Mouse (Mus musculus): ENCODE measurements around the gene Olfr1079. TPM values are rescaled to one million over a fixed set of nuclear protein-coding genes. Genes with fewer than 3 reads are reported as not detected.
"Not testable (repeated sequence)": the region's sequence is repeated elsewhere in the genome, so short reads cannot be mapped to it uniquely, and the experiment has no call there.

Olfr1079 gene
- total RNA-seq (2022), result not detected

DNA sequence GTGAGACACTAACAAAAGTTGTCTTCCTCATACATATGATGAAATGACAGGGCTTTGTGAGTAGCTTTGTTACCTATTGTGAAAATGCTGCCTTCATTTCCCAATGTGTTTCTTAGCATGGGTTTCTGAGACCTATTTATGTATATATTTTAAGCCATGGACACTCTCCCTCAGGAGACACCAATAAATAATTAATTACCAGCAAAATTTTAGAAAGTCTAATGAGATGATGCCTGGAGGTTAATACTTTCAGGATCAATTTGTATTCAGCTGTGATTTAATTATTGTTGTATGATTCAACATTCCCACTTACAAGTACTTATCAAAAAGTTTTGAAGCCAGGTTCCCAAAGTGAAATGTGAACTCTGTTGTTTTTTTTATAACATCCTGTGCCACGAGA is at the start of gene Olfr1079:
Olfr1079 (minus strand) TSS at position 101 of the 400 bp plus-strand sequence.
- no peak for DNase-seq (ENCODE audit: low spot score in 2 of 2)

DNA sequence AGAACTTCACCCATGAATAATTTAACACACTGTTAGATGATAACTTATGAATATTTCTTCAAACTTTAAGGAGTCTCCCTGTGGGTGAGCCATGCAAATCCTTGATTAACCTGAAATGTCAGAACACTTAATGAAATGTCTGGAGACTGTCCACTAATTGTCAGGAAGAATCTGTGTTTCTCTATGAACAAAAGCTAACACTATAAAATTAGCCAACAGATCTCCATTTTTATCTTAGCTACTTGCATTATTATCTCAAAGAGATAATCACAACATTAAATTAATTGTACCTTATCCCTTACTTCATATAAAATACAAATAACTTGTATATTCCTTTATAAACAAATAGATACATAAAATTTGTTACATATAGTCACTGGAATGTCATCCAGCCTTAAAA is 15.9 kb upstream of the Olfr1079 start, which contains the start of gene Olfr1080:
Olfr1080 (minus strand) TSS at position 101 of the 400 bp plus-strand sequence.
- not testable (repeated sequence) for DNase-seq (ENCODE audit: low spot score in 2 of 2)

DNA sequence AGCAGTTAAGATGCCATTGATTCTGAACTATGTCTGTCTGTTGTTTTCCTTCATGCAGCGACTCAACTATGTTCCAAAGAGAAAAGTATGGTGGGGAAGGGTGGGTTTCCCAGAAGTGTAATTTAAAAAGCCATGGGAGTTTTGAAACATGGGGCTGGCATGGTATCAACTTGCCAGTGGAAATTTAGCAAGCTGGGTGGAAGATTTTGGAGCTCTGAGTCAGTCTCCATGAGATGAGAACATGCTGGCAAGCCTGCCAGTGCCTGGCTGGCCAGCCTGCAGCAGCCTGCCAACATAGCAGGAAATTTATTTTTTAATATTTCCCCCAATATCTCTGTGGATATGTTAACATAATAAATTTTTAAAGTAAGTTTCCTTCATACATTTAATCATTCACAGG is 11.3 kb downstream of the Olfr1079 start:
- no peak for DNase-seq (ENCODE audit: low spot score in 2 of 2)

DNA sequence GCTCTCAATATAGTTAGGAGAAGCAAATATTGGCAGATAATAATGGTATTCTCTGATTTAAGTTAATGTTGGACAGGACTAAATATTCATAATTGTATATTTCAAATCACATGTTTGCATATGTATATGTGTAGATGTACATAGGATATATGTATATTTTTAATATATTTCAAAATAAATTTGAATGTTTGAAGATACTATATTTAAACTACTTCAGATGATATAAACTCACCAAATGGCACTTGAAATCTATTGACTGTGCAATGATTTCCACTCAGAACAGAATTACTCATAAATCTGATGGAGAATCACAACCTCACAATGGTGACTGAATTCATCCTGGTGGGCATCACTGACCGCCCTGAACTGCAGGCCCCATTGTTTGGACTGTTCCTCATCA is 34.1 kb downstream of the Olfr1079 start, which contains the start of gene Olfr1076:
Olfr1076 (plus strand) TSS at position 301 of the 400 bp plus-strand sequence.
- no peak for DNase-seq (ENCODE audit: low spot score in 2 of 2)

DNA sequence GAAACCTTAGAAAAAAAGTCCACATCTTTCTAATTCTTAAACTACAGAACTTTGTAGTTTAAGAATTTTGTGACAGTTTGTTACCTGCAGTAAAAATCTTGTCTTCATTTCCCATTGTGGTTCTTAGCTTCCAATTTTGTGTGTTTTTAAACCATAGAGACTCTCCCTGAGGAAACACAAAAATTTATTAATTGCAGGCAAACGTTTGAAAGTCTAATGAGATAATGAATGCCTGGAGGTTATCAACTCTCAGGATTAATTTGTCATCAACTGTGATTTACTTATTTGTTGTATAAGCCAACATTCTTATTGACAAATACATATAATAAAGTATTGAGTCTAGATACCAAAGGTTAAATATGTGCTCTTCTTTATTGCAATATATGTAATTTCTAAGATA is 55.0 kb downstream of the Olfr1079 start, which contains the start of gene Olfr228:
Olfr228 (minus strand) TSS at position 101 of the 400 bp plus-strand sequence.
- no peak for DNase-seq (ENCODE audit: low spot score in 2 of 2)

Other genes with a start within 250 kb of the Olfr1079 start
- not detected for gene Olfr1053, start 227.2 kb downstream of the Olfr1079 start, total RNA-seq (2022)
- not detected for gene Olfr1054, start 207.0 kb downstream of the Olfr1079 start, total RNA-seq (2022)
- not detected for gene Olfr1055, start 192.2 kb downstream of the Olfr1079 start, total RNA-seq (2022)
- not detected for gene Olfr1056, start 180.0 kb downstream of the Olfr1079 start, total RNA-seq (2022)
- gene Olfr1057, start 164.1 kb downstream of the Olfr1079 start, total RNA-seq (2022), result not detected
- gene Olfr1058, start 153.9 kb downstream of the Olfr1079 start, total RNA-seq (2022), result not detected
- gene Olfr1061, start 128.4 kb downstream of the Olfr1079 start, total RNA-seq (2022), result not detected
- not detected for gene Olfr1062, start 115.7 kb downstream of the Olfr1079 start, total RNA-seq (2022)
- not detected for gene Olfr1065, start 91.9 kb downstream of the Olfr1079 start, total RNA-seq (2022)
- not detected for gene Olfr1066, start 86.2 kb downstream of the Olfr1079 start, total RNA-seq (2022)
- not detected for gene Olfr228, start 55.1 kb downstream of the Olfr1079 start, total RNA-seq (2022)
- gene Olfr1076, start 34.0 kb downstream of the Olfr1079 start, total RNA-seq (2022), result not detected
- not detected for gene Olfr1080, start 15.8 kb upstream of the Olfr1079 start, total RNA-seq (2022)
- not detected for gene Olfr1082, start 56.5 kb upstream of the Olfr1079 start, total RNA-seq (2022)
- not detected for gene Olfr1084, start 97.2 kb upstream of the Olfr1079 start, total RNA-seq (2022)
- not detected for gene Olfr1085, start 119.5 kb upstream of the Olfr1079 start, total RNA-seq (2022)
- gene Olfr1086, start 137.6 kb upstream of the Olfr1079 start, total RNA-seq (2022), result not detected
- not detected for gene Olfr1087, start 155.9 kb upstream of the Olfr1079 start, total RNA-seq (2022)
- not detected for gene Olfr1089, start 191.2 kb upstream of the Olfr1079 start, total RNA-seq (2022)
- gene Olfr1090, start 216.5 kb upstream of the Olfr1079 start, total RNA-seq (2022), result not detected
- gene Olfr1093, start 240.0 kb upstream of the Olfr1079 start, total RNA-seq (2022), result not detected

Data from gastrocnemius, adult 8-10 months (tissue).